Mouse (Mus musculus) retina, postnatal 7 days (tissue): ENCODE measurements around the gene Podn.

Source experiments
- DNase-seq: peaks from one replicate; pipeline ENCODE4 v3.0.0-alpha.2; 2012; ENCODE audit warnings: low read depth, low spot score

The Podn gene

DNA sequence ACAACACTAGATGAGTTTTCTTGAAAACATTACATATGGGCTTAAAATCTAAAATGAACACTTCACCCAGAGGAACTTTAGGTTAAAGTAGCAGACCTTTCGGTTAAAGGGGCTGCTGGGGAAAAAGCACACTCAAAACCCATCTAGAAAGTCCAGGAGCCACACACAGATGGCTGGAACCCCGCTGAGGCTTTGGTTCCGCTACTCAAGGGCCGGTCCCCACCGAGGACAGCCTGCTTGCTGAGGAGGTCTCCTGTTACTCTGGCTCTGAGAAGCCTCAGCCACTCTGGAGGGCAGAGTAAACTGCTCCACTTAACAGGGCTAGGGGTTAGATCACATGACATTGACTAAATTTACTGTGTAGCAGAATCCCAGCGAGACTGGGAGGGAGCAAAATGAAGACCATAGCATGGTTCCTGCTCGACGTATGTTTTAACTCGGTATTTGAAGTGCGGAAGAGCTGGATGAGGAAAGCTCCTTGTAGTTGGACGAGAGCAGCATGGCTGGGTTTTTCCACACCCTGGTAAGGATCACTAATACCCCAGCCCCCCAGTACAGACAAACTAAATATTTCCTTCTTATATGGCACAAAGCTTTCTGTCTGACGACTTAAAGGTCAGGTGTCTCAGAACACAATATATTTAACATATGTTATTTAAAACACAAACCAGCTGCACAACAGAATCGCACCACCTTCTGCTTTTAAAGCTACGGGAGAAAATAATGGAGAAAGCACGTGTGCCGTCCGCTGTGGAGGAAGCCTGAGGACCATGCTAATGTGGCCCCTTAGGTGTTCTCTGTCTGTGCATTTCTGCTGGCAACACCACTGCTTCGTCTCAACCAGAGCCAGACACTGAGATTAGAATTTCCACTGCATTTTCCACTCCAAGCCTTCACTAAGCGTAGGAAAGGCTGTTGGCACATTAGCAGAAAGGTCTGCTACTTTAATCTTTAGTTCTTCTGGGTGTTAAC is 50.8 kb downstream of the Podn start:
- no peak for DNase-seq

DNA sequence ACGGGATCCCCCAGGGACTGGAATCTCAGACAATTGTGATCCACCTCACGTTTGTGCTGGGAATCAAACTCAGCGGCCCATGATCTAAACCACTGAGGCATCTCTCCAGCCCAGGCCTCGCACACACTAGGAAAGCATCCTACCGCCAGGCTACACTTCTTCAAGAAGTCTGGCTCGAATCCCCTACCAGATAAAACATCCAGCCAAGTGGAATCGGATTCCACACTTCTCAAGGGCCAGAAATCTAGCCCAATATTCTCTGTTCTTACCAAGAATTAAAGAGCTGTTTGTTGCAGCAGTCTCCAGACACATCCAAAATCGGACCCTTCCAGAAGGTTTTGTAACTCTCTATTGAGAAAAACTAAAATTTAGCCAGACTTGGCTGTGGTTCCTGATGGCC is 59.2 kb downstream of the Podn start:
- no peak for DNase-seq

DNA sequence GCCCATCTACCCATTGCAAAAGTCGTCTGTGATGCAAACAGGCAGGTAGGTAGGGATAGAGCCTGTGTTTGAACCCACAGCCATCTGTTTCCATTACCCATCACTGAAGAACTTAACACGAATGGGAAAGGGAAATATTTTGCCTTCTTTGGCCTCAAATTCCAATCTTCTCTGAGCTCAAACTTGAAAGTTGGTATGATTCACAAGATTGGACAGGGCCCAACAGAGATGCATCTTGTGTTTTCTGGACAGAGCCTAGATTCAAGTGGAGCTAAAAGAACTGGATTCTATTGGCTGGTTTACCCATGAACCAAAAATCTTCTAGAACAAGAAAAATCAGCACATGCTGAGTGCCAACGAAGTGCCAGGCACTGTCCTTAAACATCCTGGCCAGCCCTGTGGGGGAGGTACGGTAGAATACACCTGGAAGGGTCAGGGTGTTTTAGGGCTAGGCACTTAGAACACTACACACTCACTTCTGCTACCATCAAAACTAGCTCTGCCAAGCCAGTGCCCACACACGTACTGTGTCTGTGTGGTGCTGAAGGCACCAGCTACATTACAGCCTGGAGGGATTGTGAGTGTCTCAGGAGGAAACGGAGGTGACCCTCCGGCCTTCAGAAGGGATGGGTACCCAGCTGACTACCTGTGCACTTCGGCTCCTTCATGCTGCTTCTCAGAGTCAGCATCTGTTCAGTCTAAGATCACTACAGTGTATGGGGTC is 63.0 kb downstream of the Podn start:
- no peak for DNase-seq

DNA sequence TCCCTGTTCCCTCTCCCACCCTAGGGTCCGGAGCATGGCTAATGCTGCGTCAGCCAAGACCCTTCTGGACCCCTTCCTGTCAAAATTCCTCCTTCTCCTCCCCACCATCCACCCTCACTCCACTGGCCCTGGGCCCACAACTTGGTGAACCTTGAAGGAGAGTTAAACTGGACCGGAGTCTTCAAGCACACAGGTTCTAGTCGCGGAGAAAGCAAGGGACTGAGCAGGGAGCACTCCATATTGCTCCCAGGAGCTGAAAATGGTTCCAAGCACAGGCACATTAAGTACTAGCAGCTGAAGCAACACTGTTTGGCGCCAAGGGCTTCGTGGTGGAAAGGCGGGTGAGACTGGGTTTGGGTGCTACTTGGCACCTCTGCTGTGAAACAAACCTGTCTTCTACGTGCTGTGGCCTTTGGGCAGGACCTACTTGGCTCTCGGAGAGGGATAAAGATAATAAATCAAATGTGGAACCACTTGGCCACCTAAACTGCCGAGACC is 63.8 kb downstream of the Podn start:
- no peak for DNase-seq

DNA sequence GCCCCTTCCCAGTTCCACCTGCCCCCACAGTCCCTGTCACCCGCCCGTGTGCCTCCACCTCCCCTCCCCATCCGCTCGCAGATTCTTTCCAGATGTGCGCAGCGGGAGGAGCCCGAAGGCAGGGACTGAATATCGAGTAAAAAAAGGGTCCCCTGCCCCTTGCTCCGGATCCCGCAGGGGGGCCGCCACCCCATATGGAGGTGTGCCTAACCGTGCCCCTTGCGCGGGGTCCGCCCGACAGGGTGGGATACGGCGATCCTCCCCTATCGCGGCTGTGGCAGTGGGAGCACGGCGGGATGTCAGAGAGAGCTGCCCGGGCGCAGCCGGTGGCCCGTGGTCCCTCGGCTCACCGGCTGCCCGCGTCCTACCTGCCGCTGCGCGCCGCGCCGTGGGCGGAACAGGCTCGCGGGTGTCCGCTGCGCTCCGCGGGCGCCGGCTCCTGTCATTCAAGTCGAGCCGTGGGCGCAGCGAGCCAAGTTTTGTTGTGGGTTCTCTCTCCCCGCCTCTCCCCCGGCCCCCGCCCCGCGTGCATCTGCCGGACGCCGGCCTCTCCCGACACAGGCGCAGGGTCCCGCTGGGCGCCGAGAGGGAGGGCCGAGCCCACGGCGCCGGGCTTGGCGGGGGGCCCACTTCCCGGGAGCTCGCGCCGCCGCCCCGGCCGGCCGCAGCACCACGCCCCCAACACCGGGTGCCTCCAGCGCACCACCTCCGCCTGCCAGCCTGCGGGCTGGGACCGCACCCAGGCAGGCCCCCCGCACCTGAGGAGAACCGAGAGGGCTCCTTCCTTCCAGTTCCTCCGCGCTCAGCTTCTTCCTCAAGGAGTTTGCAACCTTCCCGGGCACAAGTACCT is 64.5 kb downstream of the Podn start:
- DNase-seq: no peak

DNA sequence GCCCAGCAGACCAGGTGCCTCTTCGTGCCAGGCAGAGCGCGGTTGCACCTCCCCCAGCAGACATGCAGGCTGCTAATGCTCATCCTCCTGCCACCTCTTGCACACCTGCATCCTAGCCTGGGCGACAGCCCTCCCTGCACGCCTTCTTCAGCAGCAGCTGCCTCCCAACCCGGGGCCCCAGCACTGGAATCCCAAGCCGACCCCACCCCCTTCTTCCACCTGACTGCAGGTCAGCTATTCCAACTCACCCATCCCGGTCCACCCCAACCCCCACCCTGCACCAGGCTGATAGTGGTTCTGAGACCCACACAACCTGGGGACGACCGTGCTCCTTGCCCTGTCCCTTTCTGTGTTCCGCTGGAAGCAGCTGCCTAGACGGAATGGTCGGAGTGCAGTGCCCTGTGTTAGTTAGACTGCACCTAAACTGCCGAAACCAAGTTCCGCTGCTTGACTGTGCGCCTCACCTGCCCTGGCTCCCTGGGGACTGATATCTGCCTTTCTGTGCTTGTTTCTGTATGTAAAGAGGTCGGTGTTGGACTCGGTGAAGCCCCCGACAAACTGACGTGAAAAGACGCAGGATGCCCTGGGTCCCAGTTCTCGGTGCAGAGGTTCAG is 65.2 kb downstream of the Podn start:
- no peak for DNase-seq

DNA sequence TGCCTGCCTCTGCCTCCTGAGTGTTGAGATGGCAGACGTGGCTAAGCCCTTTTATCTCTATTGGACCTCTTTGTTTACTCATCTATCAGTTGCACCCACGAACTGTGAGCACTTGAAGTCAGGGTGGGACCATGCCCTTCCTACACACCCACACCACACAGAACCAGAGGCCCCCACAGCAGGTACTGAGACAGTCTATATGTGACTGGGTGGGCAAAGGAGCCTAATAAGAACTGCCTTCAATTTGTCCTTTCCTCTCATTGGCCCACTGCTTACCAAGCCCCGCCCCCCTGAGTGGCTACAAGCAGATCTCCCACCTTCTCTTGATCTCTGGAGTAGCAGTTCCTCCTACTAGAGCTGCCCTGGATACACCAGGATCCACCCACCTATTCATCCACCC is 70.1 kb downstream of the Podn start:
- DNase-seq: no peak

DNA sequence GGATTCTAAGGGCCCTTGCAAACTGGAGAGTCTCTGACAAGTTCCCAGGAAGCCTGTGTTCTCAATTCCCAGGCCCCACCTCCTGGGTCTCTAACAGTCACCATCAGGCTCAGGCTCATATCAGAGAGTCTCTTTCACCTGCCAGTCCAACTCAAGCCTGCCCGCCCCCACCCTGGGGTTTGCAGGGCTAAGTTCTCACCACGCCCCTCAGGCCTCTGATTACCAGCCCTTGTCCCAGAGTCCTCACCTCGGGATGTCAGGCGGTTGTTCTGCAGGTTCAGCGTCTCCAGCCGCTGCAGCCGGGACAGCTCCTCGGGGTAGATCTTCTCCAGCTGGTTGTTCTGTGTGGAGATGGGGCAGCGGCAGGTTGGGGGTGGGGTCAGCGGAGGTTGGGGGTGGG is 71.0 kb downstream of the Podn start:
- no peak for DNase-seq

DNA sequence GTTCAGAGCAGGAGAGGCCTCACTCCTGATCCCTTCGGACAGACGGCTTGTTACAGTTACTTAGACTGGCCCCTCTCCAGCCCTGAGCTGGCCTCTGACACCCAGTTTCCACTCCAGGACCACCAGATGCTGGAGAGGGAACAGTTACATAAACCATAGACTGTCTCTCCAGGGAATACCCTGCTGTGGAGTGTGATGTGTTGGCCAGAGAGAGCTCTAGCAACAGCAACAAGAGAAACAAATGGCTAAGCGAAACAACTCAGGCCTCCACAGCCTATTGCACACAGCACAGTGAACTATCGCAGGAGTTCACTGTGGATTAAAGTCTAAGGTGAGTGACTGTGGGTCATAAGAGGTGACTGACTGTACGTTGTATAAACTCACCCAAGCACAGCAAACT is 71.6 kb downstream of the Podn start:
- DNase-seq: no peak

DNA sequence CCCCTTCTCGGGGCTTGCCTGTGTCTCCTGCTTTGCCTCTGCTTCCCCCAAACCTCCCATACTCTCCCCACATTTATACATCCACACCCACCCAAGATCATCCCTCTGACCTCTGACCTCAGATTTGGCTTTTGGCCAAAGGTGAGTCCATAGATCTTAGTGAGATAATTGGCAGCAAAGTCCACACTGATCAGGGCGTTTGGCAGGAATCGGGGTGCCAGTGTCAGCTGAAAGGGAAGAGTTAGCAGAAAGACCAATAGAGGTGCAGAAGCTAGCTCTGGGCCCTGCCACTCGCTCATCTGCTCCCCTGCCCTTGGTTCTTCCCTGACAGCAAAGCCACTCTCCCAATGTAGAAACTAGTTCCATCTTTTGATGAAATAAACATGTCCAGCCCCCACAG is 73.1 kb downstream of the Podn start:
- no peak for DNase-seq

DNA sequence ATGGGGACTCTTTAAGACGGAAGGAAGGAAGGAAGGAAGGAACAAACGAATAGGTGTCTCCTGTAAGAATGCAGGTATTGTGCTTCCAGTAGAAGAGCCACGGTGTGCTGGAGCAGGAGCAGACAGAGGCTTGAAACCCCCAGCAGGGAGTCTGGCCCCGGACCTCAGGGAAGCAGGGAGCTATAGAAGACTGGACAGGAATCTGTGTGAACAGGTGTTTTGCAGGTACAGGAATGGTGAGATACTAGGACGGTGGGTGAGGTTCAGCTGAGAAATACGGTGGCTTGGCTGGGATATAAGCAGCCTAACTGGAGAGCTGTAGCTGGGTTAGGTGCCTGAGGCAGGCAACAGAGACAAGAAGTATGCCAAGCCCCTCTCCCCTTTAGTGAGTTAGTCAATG is 76.1 kb downstream of the Podn start:
- DNase-seq: no peak

DNA sequence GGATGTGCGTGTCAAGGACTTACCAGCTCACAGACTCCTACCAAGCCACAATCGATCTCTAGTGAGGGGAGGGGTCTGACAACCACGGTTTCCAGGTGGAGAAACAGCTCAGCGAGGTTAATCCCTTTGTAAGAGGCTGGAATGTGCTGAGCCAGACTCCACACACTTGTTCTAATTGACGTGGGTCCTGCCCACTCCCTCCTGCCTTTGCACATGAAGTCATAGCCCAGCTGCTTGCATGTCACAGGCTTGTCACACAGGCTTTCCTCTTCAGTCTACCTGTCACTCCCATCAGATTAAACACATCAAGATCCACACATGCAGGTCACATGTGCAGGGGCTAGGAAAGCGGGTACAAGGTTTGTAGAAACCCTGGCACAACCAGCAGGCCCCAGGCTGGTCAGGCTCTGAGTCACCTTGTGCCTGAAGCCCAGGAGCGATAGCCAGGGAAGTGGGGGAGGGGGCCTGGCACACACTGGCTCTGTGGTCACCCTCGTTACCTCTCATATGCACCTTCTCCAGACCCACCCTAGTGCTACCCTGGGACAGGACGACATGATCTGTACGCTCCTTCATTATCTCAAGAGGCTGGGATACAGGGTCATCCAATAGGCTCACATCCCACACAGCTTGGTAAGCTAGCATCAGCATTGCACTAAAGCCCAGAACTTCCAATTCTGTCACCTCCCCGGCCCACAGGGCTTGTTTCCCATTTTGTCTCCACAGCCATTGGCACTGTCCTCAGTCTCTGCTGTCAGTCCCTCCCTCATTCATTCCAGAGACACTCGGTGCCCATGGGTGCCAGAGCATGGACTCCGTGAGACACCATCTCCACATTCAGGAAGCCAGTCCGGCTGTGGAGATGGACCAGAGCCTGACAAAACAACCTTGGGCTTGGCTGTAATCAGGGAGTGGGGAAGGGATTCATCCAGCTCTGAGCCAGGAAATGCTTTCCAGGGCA is 77.0 kb downstream of the Podn start:
- DNase-seq: peak; percentile 53

DNA sequence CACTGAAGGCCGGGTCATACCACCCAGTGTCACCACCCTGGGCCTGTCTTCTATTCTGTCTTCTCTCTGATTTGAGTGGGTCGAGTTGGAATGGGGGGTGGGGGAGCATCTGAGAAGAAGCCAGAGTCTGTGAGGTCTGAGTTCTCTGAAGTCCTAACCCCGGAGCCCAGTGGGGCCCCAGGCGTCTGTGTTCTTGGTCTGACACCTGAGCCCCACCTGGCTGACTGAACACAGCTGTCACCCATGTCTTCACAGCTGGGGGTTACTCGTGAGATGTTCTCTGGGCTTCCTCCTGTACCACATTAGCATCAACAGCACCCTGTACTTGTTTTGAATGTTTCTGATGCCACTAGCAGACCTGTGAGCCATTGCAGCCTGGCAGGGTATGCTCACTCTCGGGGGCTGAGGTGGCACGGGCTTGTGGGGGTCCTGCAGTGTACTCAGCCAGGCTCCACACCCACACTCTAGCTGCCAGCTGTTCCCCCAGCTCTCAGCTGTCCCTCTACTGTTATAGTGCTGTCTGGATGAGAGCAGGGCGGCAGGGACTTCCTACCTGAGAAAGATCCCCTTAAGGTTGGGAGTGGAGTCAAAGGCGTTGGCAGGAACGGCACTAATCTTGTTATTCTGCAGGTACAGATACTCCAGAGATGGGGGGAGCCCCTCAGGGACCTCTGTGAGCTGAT is 77.9 kb downstream of the Podn start:
- no peak for DNase-seq

DNA sequence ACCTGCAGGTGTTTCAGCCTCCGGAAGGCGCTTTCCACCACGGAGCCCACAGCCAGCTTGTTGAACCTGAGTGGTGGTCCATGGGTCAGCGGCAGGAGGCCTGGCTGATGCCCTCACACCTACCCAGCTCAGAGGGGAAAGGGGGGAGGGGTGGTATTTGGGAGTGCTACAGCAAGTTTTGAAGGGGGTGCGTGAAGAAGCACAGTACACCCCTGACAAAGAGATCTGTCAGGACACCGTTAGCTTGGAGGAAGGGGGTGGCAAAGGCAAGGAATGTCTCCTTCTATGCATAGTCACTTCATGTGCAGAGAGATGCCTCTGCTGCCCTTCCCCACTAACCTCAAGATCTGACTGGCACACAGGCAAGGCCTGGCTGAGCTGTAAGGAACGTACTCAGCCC is 78.4 kb downstream of the Podn start:
- DNase-seq: no peak

DNA sequence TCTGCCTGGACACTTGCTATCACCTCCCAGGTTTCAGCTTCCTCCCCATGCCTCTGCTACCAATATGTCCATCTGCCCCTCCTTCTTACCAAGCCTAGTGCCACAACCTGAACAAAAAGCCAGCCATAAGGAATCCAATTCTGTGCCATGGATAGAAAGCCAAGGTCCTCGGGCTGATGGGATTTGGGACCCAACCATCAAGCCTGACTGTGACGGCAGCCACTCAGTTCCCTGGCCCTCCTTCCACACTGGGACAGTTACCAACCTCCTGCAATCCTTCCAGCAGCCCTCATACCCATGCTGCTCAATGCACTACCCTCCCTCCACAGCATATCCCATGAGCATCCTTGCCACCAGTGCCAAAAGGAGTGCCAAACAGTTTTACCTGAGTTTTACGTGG is 79.9 kb downstream of the Podn start:
- no peak for DNase-seq

DNA sequence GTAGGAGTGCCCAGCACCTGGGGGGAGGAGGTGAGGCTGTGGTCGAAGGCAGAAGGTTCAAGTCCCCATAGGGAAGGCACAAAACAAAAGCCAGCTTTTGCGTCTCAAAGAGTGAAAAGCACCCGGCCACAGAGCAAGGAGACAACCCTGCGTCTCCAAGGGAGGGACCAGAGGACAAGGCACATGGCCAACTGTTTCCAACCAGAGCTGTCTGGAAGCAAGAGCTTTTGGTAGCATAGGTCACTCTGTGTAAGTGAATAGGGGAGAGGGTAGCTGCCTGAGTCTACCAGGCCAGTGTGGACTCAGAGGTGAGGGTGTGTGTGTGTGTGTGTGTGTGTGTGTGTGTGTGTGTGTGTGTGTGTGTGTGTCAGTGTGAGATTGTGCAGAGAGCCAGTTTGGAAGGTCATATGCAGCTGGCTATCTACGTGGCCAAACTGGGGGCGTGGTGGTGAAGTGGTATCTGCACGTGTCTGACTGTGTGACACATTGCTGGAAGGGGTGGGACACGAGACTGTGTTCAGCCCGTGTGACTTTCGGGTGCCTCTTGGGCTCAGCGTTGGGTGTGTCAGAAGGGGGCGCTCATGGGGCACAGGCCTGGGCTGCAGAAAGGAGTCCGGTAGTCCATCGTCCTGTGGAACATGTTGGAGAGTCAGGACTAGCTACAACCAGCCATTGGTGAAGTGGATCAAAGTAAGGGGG is 81.0 kb downstream of the Podn start:
- DNase-seq: no peak

DNA sequence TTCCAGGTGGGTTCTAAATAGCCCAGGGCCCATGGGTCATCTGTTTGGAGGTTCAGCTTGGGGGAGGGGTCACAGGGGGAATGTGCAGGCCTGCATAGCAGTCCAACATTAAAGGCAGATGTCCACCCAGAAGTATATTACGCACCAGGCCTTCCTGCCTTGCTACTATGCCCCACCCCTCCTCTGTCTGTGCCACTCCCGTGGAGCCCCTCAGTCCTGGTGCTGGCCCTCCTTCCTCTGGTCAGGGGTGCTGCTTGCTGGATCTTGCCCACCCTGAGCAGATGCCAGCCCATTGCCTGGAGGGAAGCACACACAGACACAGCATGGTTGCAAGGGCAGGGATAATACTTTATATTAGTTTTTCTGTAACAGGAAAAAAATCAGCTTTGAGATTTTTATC is 81.8 kb downstream of the Podn start:
- no peak for DNase-seq

DNA sequence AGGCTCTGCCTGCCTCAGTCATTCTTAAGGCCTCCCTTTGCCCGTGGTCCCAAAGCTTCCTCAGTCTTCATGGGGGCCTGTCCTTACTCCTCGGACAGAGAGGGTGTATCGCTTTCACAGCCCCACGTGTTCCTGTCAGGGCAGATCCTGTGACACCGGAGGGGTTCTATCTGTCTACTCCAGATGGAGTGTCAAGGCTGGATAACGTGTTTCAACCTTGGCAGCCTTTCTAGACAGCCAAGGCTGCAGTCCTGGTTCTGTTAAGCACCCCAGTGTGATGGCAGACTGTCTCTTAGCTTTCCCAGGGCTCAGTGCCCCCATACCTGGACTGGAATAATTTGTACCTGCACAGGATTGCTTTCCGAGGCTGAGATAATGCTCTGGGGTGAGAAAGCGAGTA is 87.7 kb downstream of the Podn start:
- no peak for DNase-seq

DNA sequence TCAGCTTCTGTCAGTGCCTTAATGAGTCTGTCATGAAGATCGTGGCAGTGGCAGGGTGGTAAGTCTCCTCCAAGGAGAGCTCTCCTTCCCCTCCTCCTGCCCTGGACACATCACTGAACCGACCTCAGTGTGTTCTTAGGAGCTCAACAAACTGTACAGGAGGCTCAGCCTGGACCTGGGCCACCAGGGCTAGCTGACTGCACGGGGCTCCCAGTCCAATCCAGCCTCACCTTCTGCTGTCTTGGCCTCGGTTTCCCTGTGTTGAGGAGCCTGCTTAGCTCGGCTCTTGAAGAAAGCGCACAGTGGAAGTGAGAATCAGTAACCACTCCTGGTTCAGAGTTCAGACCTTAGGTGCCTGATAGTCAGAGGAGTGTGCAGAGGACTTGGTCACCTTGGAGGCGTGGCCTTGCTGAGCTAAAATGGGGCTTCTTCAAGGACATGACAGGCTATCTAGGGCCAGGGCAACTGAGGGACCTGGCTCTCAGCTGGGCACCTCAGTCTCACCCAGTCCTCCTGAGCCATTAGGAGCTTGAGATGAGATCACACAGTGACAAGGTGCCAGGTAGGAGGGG is 88.6 kb downstream of the Podn start:
- no peak for DNase-seq
